Mouse (Mus musculus): ENCODE measurements around the gene Prkag1. TPM values are rescaled to one million over a fixed set of nuclear protein-coding genes. Genes with fewer than 3 reads are reported as not detected.

Prkag1 gene
- total RNA-seq (2023) = 158 and 237 TPM in 2 replicates

GRCm38 (mm10) chr15:98830736-98831683 lies at the start of gene Prkag1:
Prkag1 (minus strand) TSS chr15:98831521.

DNA sequence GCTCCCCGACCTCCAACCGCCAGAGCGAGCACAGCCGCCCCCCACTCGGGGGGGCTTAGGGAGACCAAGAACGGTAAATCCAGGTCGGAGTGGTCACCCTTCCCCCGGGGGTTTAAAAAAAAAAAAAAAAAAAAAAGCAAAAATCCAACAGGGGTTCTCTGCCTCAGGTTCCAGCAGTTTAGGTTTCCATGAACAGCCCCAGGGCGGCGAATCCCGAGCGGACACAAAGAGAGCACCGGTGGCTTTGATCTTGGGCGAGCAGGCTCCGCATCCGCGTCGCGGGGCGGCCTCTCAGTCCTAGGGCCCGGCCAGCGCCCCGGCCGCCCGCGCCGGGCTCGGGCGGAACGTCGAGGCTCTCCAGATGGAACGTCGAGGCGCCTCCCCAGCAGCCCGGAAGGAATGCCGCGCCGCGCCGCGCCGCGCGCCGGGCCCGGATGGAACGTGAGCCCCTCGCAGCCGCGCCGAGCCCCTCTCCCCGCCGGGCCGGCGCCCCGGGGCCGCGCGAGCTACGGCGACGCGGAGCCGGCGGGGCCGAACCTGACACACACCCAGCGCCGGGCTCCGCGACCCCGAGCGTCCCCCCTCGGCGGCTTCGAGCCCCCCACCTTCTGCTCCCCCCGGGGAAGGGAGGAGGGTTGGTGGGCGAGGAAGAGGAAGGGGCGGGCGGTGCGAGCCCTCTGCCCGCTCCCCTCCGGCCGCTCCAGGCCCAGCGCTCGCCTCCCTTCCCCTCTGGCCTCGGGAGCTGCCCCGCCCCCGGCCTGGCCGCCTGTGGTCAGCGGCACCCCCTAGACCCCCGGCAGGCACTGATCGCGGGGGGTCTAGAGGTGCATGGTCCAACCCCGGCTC lies 40.0 kb upstream of the Prkag1 start, which contains the start of gene Kmt2d:
Gene Kmt2d, minus strand, starts transcription at position 135 of the 846 bp plus-strand sequence.

DNA sequence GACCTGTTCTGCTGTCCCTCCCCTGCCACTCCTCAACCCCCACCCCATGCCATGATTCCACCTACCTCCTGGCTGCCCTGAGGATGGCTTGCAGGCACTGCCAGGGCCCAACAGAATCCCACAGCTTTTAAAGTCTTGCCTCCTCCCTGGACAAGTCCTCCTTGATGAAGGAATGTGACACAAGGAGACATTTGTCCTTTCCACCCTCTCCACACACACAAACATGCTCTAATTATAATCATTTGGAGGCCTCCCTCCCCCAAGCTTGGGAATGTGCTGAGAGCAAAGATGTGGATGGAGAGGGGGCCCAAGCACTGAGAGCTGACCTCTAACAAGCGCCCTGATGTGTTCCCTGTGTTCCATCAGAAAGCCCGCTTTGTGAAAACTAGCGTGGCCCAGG lies 21.9 kb downstream of the Prkag1 start, which contains the start of gene Ddn:
Gene Ddn, minus strand, starts transcription at position 101 of the 400 bp plus-strand sequence.

GRCm38 (mm10) chr15:98789661-98790535 lies 41.4 kb downstream of the Prkag1 start, which contains the start of gene Wnt1:
Wnt1 (plus strand) TSS chr15:98789857.

GRCm38 (mm10) chr15:98777762-98778161 lies 53.6 kb downstream of the Prkag1 start, which contains the start of gene Wnt10b:
Wnt10b (minus strand) TSS chr15:98778150.

Other genes starting within 250 kb of the Prkag1 start
- 1.5 and 2.5 TPM in 2 replicates for gene Adcy6, start 221.4 kb downstream of the Prkag1 start, total RNA-seq (2023)
- gene Cacnb3, start 200.7 kb downstream of the Prkag1 start, total RNA-seq (2023) = 0.43 and 1.2 TPM in 2 replicates
- 68.1 and 73.5 TPM in 2 replicates for gene Ddx23, start 168.6 kb downstream of the Prkag1 start, total RNA-seq (2023)
- 16.4 and 16.6 TPM in 2 replicates for gene Rnd1, start 154.1 kb downstream of the Prkag1 start, total RNA-seq (2023)
- not detected in 2 replicates for gene Ccdc65, start 123.3 kb downstream of the Prkag1 start, total RNA-seq (2023)
- gene Fkbp11, start 103.3 kb downstream of the Prkag1 start, total RNA-seq (2023) = 1.4 and 2.0 TPM in 2 replicates
- 72.9 and 90.8 TPM in 2 replicates for gene Arf3, start 68.3 kb downstream of the Prkag1 start, total RNA-seq (2023)
- gene Wnt10b, start 53.4 kb downstream of the Prkag1 start, total RNA-seq (2023) = 0.18 TPM in 1 of 2 replicates, not detected in the other
- gene Wnt1, start 41.7 kb downstream of the Prkag1 start, total RNA-seq (2023) = not detected in 2 replicates
- gene Ddn, start 22.0 kb downstream of the Prkag1 start, total RNA-seq (2023) = not detected in 2 replicates
- 122 and 166 TPM in 2 replicates for gene Kmt2d, start 39.7 kb upstream of the Prkag1 start, total RNA-seq (2023)
- gene Rhebl1, start 63.0 kb upstream of the Prkag1 start, total RNA-seq (2023) = 2.0 and 3.1 TPM in 2 replicates
- gene Dhh, start 67.0 kb upstream of the Prkag1 start, total RNA-seq (2023) = not detected in 2 replicates
- gene Lmbr1l, start 86.7 kb upstream of the Prkag1 start, total RNA-seq (2023) = 106 and 139 TPM in 2 replicates
- 228 and 274 TPM in 2 replicates for gene Tuba1b, start 103.0 kb upstream of the Prkag1 start, total RNA-seq (2023)
- gene Gm49450, start 122.0 kb upstream of the Prkag1 start, total RNA-seq (2023) = not detected in 2 replicates
- 122 and 136 TPM in 2 replicates for gene Tuba1a, start 122.2 kb upstream of the Prkag1 start, total RNA-seq (2023)
- gene Tuba1c, start 198.4 kb upstream of the Prkag1 start, total RNA-seq (2023) = 306 and 319 TPM in 2 replicates
- 0.25 TPM in 1 of 2 replicates, not detected in the other for gene Prph, start 223.7 kb upstream of the Prkag1 start, total RNA-seq (2023)
- 24.2 and 31.0 TPM in 2 replicates for gene Troap, start 243.1 kb upstream of the Prkag1 start, total RNA-seq (2023)

Measured in neutrophil, adult 65 days (primary cell).